Mouse (Mus musculus) kidney, embryonic 14.5 days (tissue): ENCODE results near the gene Ppp1r9a. TPM values are rescaled to one million over a fixed set of nuclear protein-coding genes. Genes with fewer than 3 reads are reported as not detected.

Experiments
- ATAC-seq: fragments of 200-750 bp; cut with Nextera tagmentation; 2 replicates; pipeline ENCODE4 v1.8.0; 2017; ENCODE audit warnings: moderate number of reproducible peaks, mild to moderate bottlenecking, moderate TSS enrichment, moderate library complexity; ENCODE audit not compliant: low FRiP score, low TSS enrichment
- H3K27ac ChIP-seq: fragments of 300-500 bp; sonication (generic); 2 replicates; pipeline ENCODE4 v1.5.1; 2014; ENCODE audit warnings: low read depth, mild to moderate bottlenecking, low read length, moderate library complexity, mixed read lengths
- H3K27me3 ChIP-seq: fragments of 300-500 bp; sonication (generic); 2 replicates; pipeline ENCODE4 v1.6.1; 2014; ENCODE audit warnings: mild to moderate bottlenecking, low read length; ENCODE audit not compliant: control insufficient read depth, insufficient read depth
- H3K36me3 ChIP-seq: fragments of 300-500 bp; sonication (generic); 2 replicates; pipeline ENCODE4 v1.6.1; 2014; ENCODE audit warnings: low read length, mixed read lengths; ENCODE audit not compliant: control insufficient read depth, insufficient read depth
- H3K4me1 ChIP-seq: fragments of 300-500 bp; sonication (generic); 2 replicates; pipeline ENCODE4 v1.6.1; 2014; ENCODE audit warnings: low read length, mixed read lengths; ENCODE audit not compliant: control insufficient read depth, insufficient read depth
- H3K4me2 ChIP-seq: fragments of 300-500 bp; sonication (generic); replicated peaks from 2 replicates; pipeline ENCODE4 v1.6.1; 2014; ENCODE audit warnings: low read depth, mild to moderate bottlenecking, low read length
- H3K4me3 ChIP-seq: fragments of 300-500 bp; sonication (generic); 2 replicates; pipeline ENCODE4 v1.5.1; 2014; ENCODE audit warnings: mild to moderate bottlenecking, low read length
- H3K9ac ChIP-seq: fragments of 300-500 bp; sonication (generic); 2 replicates; pipeline ENCODE4 v1.6.1; 2014; ENCODE audit warnings: low read depth, mild to moderate bottlenecking, low read length, moderate library complexity
- H3K9me3 ChIP-seq: fragments of 300-500 bp; sonication (generic); 2 replicates; pipeline ENCODE4 v1.6.1; 2016; ENCODE audit warnings: low read length; ENCODE audit not compliant: control insufficient read depth
- WGBS: fragments of 180-500 bp; shearing (Covaris S2); extraction: QIAGEN DNeasy Blood & Tissue Kit; methylation state at CpG from one replicate; pipeline ENCODE4 v1.1.7; 2014; 5-methylcytosine and 5-hydroxymethylcytosine counted together
- polyA plus RNA-seq: library from polyadenylated mRNA; unstranded; fragments of >200 nt; fragmentation: Nextera tagmentation; extraction: Ambion mirVana; gene quantifications from 2 replicates; pipeline ENCODE4 v1.2.1, GENCODE M21; 2014

The Ppp1r9a gene
- polyA plus RNA-seq, 1 experiment from 2014 or later, result 28.8 TPM

DNA sequence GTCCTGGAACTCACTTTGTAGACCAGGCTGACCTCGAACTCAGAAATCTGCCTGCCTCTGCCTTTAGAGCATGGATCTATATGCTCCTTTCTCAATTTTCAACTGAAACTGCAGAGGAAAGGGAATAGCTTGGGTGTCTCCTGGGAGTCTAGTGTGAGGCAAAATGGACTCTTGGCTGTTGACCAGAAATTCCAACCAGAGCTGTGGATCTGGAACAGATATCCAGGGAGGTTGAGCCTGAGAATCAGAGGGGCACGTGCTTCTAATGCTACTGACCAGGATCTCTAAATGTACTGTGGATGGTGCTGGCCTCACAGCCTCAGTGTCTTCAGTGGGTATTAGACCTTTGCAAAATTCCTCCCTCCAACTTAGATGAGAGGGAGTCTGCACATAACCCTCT lies 247.2 kb downstream of the Ppp1r9a start:
- WGBS, result 79% methylated on average over 2 of the region's 2 CpGs
- Histone ChIP-seq H3K4me3 (no peak overlapping the region), H3K27ac (no peak overlapping the region), H3K4me2 (no peak overlapping the region), H3K9ac (no peak overlapping the region), H3K9me3 (no peaks in the 10 kb centered on the region), H3K36me3 (0 out of 2 replicates have a peak, but pooled peaks cover 4% of the 10 kb centered on the region), H3K27me3 (no peaks in the 10 kb centered on the region), H3K4me1 (peaks cover 18% of the 10 kb centered on the region)
- ATAC-seq, result no peak

DNA sequence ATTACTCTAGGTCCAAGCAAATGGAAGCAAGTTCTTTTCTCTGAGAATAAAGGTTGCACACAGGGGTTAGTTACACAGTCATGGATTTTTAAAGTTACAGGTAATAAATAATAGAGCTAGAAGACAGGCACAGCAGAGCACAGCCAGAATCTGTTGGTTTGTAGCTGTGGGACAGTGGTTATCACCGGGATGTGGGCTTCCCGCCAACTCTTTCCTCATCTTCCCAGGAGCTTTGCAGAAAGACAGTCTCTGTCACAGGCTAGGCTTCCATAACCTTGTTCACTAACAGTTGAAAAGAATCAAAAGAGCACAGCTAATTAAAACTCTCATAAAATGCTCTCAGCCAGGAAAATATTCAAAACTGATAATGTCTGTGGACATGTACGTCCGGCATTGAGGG lies 248.5 kb downstream of the Ppp1r9a start:
- no peaks in the 10 kb centered on the region for H3K27me3 ChIP-seq
- no peaks in the 10 kb centered on the region for H3K9me3 ChIP-seq
- H3K36me3 ChIP-seq, result 0 out of 2 replicates have a peak, but pooled peaks cover 4% of the 10 kb centered on the region
- ATAC-seq, result no peak
- H3K4me1 ChIP-seq, result peaks cover 18% of the 10 kb centered on the region
- no peak overlapping the region for H3K4me3 ChIP-seq
- WGBS, result 60% methylated on average over 4 of the region's 4 CpGs
- no peak overlapping the region for H3K4me2 ChIP-seq
- H3K27ac ChIP-seq, result peak overlapping the region; percentile 55; the same call in 1 of the 2 replicates
- no peak overlapping the region for H3K9ac ChIP-seq

DNA sequence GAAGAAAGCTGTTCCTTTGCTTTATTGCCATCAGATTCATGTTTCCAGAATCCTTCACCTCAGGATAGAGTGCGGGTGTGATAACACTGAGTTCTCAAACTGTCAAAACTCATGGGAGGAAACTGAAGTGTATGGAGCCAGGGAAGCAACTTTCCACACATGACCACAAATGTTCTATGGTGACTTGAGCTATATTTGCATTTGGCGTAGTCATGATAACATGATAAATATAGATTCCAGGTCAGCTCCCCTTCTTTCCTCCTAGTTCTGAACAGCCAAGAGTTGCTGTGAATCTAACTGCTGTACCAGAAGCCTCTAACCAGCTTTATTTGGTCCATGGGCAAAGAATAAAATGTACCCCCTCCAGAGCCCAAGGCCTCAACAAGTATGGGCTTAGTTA lies 249.5 kb downstream of the Ppp1r9a start:
- no peak overlapping the region for H3K9ac ChIP-seq
- 0 out of 2 replicates have a peak, but pooled peaks cover 4% of the 10 kb centered on the region for H3K36me3 ChIP-seq
- peak; percentile 24; the same call in 1 of the 2 replicates for ATAC-seq
- H3K4me2 ChIP-seq, result no peak overlapping the region
- H3K4me3 ChIP-seq, result no peak overlapping the region
- 66% methylated on average over 2 of the region's 2 CpGs for WGBS
- no peaks in the 10 kb centered on the region for H3K27me3 ChIP-seq
- no peak overlapping the region for H3K27ac ChIP-seq
- H3K4me1 ChIP-seq, result peaks cover 18% of the 10 kb centered on the region
- H3K9me3 ChIP-seq, result no peaks in the 10 kb centered on the region

- ATAC-seq, result no peak
- Histone ChIP-seq H3K4me1 (peaks cover 18% of the 10 kb centered on the region), H3K4me2 (no peak overlapping the region), H3K9me3 (no peaks in the 10 kb centered on the region), H3K27me3 (no peaks in the 10 kb centered on the region), H3K36me3 (peaks cover 9% of the 10 kb centered on the region; the same call in 1 of the 2 replicates), H3K27ac (no peak overlapping the region), H3K4me3 (no peak overlapping the region), H3K9ac (no peak overlapping the region)
- 91% methylated on average over 6 of the region's 6 CpGs for WGBS
These were observed 252.1 kb downstream of the Ppp1r9a start for GRCm38 (mm10) chr6:5154786-5155185.

GRCm38 (mm10) chr6:5155313-5155927 lies 252.7 kb downstream of the Ppp1r9a start:
- H3K9me3 ChIP-seq, result no peaks in the 10 kb centered on the region
- WGBS, result 91% methylated on average over 1 of the region's 1 CpGs
- no peaks in the 10 kb centered on the region for H3K27me3 ChIP-seq
- H3K4me3 ChIP-seq, result no peak overlapping the region
- ATAC-seq, result no peak
- H3K4me1 ChIP-seq, result peaks cover 18% of the 10 kb centered on the region
- H3K4me2 ChIP-seq, result no peak overlapping the region
- no peak overlapping the region; the same call in 1 of the 2 replicates for H3K27ac ChIP-seq
- H3K9ac ChIP-seq, result no peak overlapping the region
- peaks cover 10% of the 10 kb centered on the region; the same call in 1 of the 2 replicates for H3K36me3 ChIP-seq

GRCm38 (mm10) chr6:5156541-5157425 lies 254.1 kb downstream of the Ppp1r9a start:
- WGBS, result 82% methylated on average over 6 of the region's 6 CpGs
- Histone ChIP-seq H3K4me1 (peaks cover 4% of the 10 kb centered on the region), H3K27ac (no peak overlapping the region; the same call in 1 of the 2 replicates), H3K9ac (no peak overlapping the region), H3K9me3 (no peaks in the 10 kb centered on the region), H3K4me3 (no peak overlapping the region), H3K36me3 (peaks cover 10% of the 10 kb centered on the region; the same call in 1 of the 2 replicates), H3K27me3 (no peaks in the 10 kb centered on the region), H3K4me2 (no peak overlapping the region)
- ATAC-seq, result no peak

- H3K9ac ChIP-seq, result no peak overlapping the region
- H3K9me3 ChIP-seq, result no peaks in the 10 kb centered on the region
- no peak overlapping the region for H3K4me2 ChIP-seq
- H3K4me3 ChIP-seq, result no peak overlapping the region
- no peak for ATAC-seq
- H3K4me1 ChIP-seq, result no peaks in the 10 kb centered on the region
- no peaks in the 10 kb centered on the region for H3K27me3 ChIP-seq
- H3K27ac ChIP-seq, result no peak overlapping the region
- peaks cover 9% of the 10 kb centered on the region; the same call in 1 of the 2 replicates for H3K36me3 ChIP-seq
- WGBS, result 82% methylated on average over 7 of the region's 7 CpGs
These were observed 256.7 kb downstream of the Ppp1r9a start for GRCm38 (mm10) chr6:5159385-5159791.

- Histone ChIP-seq H3K4me1 (no peaks in the 10 kb centered on the region), H3K27ac (no peak overlapping the region), H3K4me2 (no peak overlapping the region), H3K27me3 (no peaks in the 10 kb centered on the region), H3K4me3 (no peak overlapping the region), H3K9me3 (no peaks in the 10 kb centered on the region), H3K36me3 (peaks cover 6% of the 10 kb centered on the region; the same call in 1 of the 2 replicates), H3K9ac (no peak overlapping the region)
- ATAC-seq, result no peak
- WGBS, result 69% methylated on average over 6 of the region's 6 CpGs
These were observed 259.3 kb downstream of the Ppp1r9a start for GRCm38 (mm10) chr6:5162052-5162451.
